Mouse (Mus musculus) heart, adult 2 months (tissue): ENCODE results near the gene Unc13b.

Experiments used
- CTCF ChIP-seq: fragments of 200-600 bp; IDR thresholded peaks from 2 replicates; pipeline ENCODE4 v1.8.1; 2022; ENCODE audit warnings: antibody characterized with exemption, mild to moderate bottlenecking, moderate library complexity
- POLR2A ChIP-seq: fragments of 200-500 bp; IDR thresholded peaks from 2 replicates; pipeline ENCODE4 v1.6.1; 2011; ENCODE audit warnings: mild to moderate bottlenecking, low read depth, low read length, control low read depth; ENCODE audit not compliant: insufficient read depth

- TF ChIP-seq CTCF = no peak
- TF ChIP-seq POLR2A = no peak
These were observed 204.1 kb downstream of the Unc13b start for GRCm38 (mm10) chr4:43262821-43263220.
